Comparison of ENCODE assay signal across 1 mouse cellular context in the genomic region with DNA sequence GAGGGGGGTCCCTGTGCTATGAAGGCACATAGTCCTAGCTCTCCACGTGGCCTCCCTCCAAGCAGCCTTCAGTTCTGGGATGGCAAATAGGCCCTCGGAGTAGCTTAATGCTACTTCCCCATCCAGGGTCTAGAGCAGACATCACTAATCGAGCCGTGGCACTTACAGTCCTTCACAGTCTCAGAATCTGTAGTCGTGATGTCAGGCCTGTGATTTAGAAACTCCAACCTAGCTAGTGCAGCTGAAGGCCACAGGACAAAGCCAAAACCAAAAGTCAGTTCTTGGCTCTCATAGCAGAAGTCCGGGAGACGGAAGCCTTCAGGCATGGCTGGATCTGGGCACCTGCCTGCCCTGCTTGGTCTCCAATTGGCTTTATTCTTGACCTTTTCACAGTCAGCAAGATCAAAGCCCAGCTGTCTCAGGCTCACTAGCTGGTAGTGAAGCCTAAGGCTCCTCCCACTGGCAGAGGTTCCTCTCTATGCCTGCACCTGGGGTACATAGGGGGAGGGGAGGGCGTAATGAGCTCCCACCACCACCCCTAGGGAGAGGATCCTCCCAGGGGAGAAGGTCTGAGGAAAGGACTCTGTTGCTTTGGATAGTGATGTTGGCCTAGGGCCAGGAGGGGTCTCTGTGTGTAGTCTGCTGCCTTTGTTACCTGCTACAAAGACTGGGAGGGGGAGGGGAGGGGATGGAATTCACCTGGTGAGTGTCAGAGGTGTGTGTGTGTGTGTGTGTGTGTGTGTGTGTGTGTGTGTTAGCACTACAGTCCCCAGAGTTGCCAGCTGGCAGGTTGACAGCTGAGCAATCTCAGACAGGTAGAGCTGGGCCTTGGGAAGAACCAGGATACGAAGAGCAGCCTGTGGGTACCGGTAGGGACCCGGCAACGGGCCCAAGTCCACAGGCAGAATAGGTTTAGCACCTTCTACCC.
TF ChIP-seq lines count a peak whose summit lies in the region.

No protein-coding gene starts in this region.

TF ChIP-seq in CH12.LX, 34 proteins besides CTCF, POLR2A, EP300 and RAD21 (continued from another document):
- no peak for TF ChIP-seq ZMIZ1 (IDR thresholded peaks at IDR 0.05; ENCODE audit: low read depth, low read length)
- no peak for TF ChIP-seq KAT2A (IDR thresholded peaks at IDR 0.05; ENCODE audit: insufficient replicate concordance, low read length)
- no peak for TF ChIP-seq HCFC1 (IDR thresholded peaks at IDR 0.05; ENCODE audit: low read depth, low read length)
- TF ChIP-seq GABPA (IDR thresholded peaks at IDR 0.05; ENCODE audit: insufficient replicate concordance, low read depth, low read length), result no peak
- TF ChIP-seq CHD2 (IDR thresholded peaks at IDR 0.05; ENCODE audit: low read length), result no peak
- TF ChIP-seq MAX (IDR thresholded peaks at IDR 0.05; ENCODE audit: low read length), result no peak
- TF ChIP-seq TBP (conservative IDR thresholded peaks at IDR 0.05; ENCODE audit: low read depth, low read length), result no peak
- no peak for TF ChIP-seq TCF12 (IDR thresholded peaks at IDR 0.05; ENCODE audit: low read depth, low read length)
- no peak for TF ChIP-seq IRF4 (IDR thresholded peaks at IDR 0.05; ENCODE audit: low read depth, low read length)
- TF ChIP-seq SMC3 (IDR thresholded peaks at IDR 0.05; ENCODE audit: low read depth, low read length), result no peak
- no peak for TF ChIP-seq USF1 (IDR thresholded peaks at IDR 0.05; ENCODE audit: low read depth, low read length)
- TF ChIP-seq ZC3H11A (IDR thresholded peaks at IDR 0.05; ENCODE audit: low read depth, low read length), result no peak
- TF ChIP-seq SIN3A (IDR thresholded peaks at IDR 0.05; ENCODE audit: low read length), result no peak
- no peak for TF ChIP-seq MEF2A (IDR thresholded peaks at IDR 0.05; ENCODE audit: borderline replicate concordance, low read depth, low read length)
- TF ChIP-seq ZNF384 (IDR thresholded peaks at IDR 0.05; ENCODE audit: low read depth, low read length), result no peak
- TF ChIP-seq ETS1 (conservative IDR thresholded peaks at IDR 0.05; ENCODE audit: low read depth, low read length), result no peak
- TF ChIP-seq MYC (IDR thresholded peaks at IDR 0.05; ENCODE audit: low read depth, low read length), result no peak
- TF ChIP-seq JUND (conservative IDR thresholded peaks at IDR 0.05; ENCODE audit: low read depth, low read length), result no peak
